Comparison of ENCODE assay signal across 12 mouse cellular contexts in genomic region chr8:92545347-92546059, GRCm38 (mm10).
A peak's percentile ranks its signal among the peaks of the same experiment; 100 is the strongest.
DNase-seq lines count a peak whose midpoint lies in the region; ATAC-seq lines count a peak whose summit lies in the region.
"Had no signal": no experiment of that assay in that cellular context is flagged by ENCODE, and none has a peak within 500 bp of the region (broad histone marks: within the 10 kb centered on the region; RNA-seq: fewer than 3 reads in every experiment).

No protein-coding gene starts in this region.

- peak; percentile 66 for ATAC-seq in kidney, embryonic 15.5 days (replicated peaks; ENCODE audit: low FRiP score)
- ATAC-seq in hindbrain, embryonic 12.5 days (ENCODE audit: low FRiP score) = peak; percentile 91
- peak; percentile 89 for ATAC-seq in midbrain, embryonic 15.5 days (replicated peaks)
- ATAC-seq: CD4-positive, CD25-positive, alpha-beta regulatory T cell, adult 4 months had no signal

- H3K27me3 ChIP-seq in kidney, embryonic 15.5 days = no peaks in the 10 kb centered on the region
- H3K27me3 ChIP-seq in hindbrain, embryonic 12.5 days = peaks cover 6% of the 10 kb centered on the region; the same call in 1 of the 2 replicates
- no peaks in the 10 kb centered on the region for H3K27me3 ChIP-seq in midbrain, embryonic 15.5 days (replicated peaks)
- H3K27me3 ChIP-seq: limb, embryonic 15.5 days had no signal

- 33% methylated on average over 17 of the region's 17 CpGs for WGBS in kidney, embryonic 15.5 days
- 31% methylated on average over 17 of the region's 17 CpGs for WGBS in hindbrain, embryonic 12.5 days
- 18% methylated on average over 17 of the region's 17 CpGs for WGBS in midbrain, embryonic 15.5 days

- peaks cover 5% of the 10 kb centered on the region; the same call in 1 of the 2 replicates for H3K4me1 ChIP-seq in kidney, embryonic 15.5 days
- peaks cover 7% of the 10 kb centered on the region; the same call in 1 of the 2 replicates for H3K4me1 ChIP-seq in hindbrain, embryonic 12.5 days
- peaks cover 16% of the 10 kb centered on the region for H3K4me1 ChIP-seq in midbrain, embryonic 15.5 days

- H3K9me3 ChIP-seq in kidney, embryonic 15.5 days (replicated peaks) = no peaks in the 10 kb centered on the region
- 0 out of 2 replicates have a peak, but pooled peaks cover 5% of the 10 kb centered on the region for H3K9me3 ChIP-seq in hindbrain, embryonic 12.5 days (replicated peaks)
- H3K9me3 ChIP-seq in midbrain, embryonic 15.5 days = no peaks in the 10 kb centered on the region
- H3K9me3 ChIP-seq: limb, embryonic 15.5 days had no signal

- peak overlapping the region; percentile 27; the same call in 1 of the 2 replicates for H3K4me2 ChIP-seq in kidney, embryonic 15.5 days
- H3K4me2 ChIP-seq in hindbrain, embryonic 12.5 days (replicated peaks) = 0 out of 2 replicates have a peak overlapping the region, but pooled peaks have one; percentile 0
- H3K4me2 ChIP-seq in midbrain, embryonic 15.5 days = peak overlapping the region; percentile 30
- H3K4me2 ChIP-seq: heart, embryonic 11.5 days; limb, embryonic 15.5 days had no signal

- no peaks in the 10 kb centered on the region for H3K36me3 ChIP-seq in kidney, embryonic 15.5 days
- no peaks in the 10 kb centered on the region for H3K36me3 ChIP-seq in hindbrain, embryonic 12.5 days
- no peaks in the 10 kb centered on the region for H3K36me3 ChIP-seq in midbrain, embryonic 15.5 days (replicated peaks)
- H3K36me3 ChIP-seq: limb, embryonic 15.5 days had no signal

- H3K9ac ChIP-seq in kidney, embryonic 15.5 days = no peak overlapping the region
- no peak overlapping the region for H3K9ac ChIP-seq in hindbrain, embryonic 12.5 days
- no peak overlapping the region for H3K9ac ChIP-seq in midbrain, embryonic 15.5 days
- H3K9ac ChIP-seq: limb, embryonic 15.5 days had no signal

- H3K4me3 ChIP-seq in kidney, embryonic 15.5 days (replicated peaks) = no peak overlapping the region
- no peak overlapping the region for H3K4me3 ChIP-seq in hindbrain, embryonic 12.5 days
- no peak overlapping the region for H3K4me3 ChIP-seq in midbrain, embryonic 15.5 days
- H3K4me3 ChIP-seq: limb, embryonic 15.5 days had no signal

- no peak overlapping the region for H3K27ac ChIP-seq in kidney, embryonic 15.5 days
- no peak overlapping the region for H3K27ac ChIP-seq in hindbrain, embryonic 12.5 days
- H3K27ac ChIP-seq in midbrain, embryonic 15.5 days = 0 out of 2 replicates have a peak overlapping the region, but pooled peaks have one; percentile 43
- H3K27ac ChIP-seq: limb, embryonic 15.5 days had no signal

- DNase-seq in kidney, adult 11 months = no peak
- peak; percentile 64 for DNase-seq in embryo, embryonic 11 days
- no peak for DNase-seq in layer of hippocampus, adult 8-10 months (ENCODE audit: low spot score in 2 of 2)
- DNase-seq in adrenal gland, adult 2 months = no peak
- no peak for DNase-seq in layer of hippocampus, adult 18-20 months (ENCODE audit: low spot score in 2 of 2)
- DNase-seq: spleen, adult 18-20 months had no signal
